Mouse (Mus musculus): ENCODE measurements around the gene BC005624.
"Not testable (repeated sequence)": the region's sequence is repeated elsewhere in the genome, so short reads cannot be mapped to it uniquely, and the experiment has no call there.

The BC005624 gene

DNA sequence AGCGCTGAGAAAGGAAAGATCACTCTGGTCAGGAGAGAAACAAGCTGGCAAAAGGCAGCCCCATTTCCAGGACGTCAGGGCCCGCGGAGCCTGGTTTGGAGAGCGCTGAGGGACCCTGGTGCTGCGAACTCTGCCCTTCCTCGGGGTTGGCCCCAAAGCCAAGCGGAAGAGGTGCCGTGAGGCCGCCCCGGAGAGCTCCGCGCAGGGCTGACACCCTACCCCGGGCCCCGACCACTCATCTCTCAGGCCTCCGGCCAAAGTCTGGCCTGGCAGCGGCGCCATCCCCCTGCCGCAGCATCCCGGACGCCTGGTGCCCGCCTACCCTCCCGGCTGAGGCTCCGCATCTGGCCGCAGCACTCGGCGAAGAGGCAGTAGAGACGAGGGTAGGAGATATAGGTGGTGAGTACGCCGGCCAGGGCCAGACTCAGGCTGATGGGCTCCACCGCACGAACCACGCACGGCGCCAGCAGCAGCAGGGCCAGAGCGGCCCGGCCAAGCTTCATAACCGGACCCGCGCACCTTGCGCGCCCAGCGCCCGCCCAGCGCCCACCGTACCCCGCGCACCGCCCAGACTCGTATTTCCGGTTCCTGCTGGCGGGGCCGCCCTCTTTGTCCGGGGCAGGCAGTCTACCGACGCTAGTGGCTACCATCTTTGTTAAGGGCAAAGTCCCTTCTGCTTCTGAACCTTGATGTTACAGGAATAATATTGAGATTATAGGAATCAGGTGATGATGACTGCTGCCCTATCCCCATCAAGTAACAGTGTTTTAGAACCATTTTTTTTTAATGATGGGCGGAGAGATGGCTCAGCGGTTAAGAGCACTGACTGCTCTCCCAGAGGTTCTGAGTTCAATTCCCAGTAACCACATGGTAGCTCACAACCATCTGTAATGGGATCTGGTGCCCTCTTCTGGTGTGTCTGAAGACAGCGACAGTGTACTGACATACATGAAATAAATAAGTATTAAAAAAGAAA is 14.4 kb downstream of the BC005624 start, which contains the start of gene Tor1a:
Gene Tor1a, minus strand, starts transcription at position 582 of the 976 bp plus-strand sequence.
- DNase-seq, result peak; percentile 89 to 91

DNA sequence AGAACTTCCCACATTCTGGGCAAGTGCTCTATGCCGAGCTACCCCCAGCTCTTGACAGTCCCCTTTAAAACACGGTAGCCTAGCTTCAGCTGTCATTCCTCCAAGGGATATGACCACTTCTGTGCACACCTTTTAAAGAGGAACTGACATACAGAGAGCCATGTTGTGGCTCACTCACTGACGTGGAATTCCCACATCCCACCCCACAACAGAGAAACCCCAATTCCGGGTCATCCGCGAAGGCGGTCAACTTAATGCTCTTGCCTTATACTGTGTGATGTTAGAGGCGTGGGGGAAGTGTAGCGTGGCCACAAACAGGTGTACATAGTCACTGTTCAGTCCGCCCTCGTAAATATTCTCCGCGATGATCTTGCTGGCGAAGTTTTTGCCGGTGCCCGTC is 15.2 kb downstream of the BC005624 start:
- DNase-seq, result no peak

DNA sequence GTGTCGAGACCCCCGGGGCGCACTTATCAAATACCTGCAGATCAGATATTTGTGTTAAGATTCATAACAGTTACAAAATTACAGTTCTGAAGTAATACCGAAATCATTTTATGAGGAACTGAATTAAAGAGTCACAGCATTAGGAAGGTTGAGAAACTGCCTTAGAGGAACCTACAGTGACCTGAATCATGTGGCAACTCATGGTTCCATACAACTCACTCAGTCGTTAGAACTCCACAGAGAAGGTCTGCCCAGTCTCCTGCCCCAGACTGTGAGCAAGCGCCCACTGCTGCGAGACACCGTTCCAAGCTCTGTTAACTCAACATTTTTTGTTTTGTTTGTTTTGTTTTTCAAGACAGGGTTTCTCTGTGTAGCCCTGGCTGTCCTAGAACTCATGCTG is 16.4 kb downstream of the BC005624 start:
- DNase-seq, result no peak

DNA sequence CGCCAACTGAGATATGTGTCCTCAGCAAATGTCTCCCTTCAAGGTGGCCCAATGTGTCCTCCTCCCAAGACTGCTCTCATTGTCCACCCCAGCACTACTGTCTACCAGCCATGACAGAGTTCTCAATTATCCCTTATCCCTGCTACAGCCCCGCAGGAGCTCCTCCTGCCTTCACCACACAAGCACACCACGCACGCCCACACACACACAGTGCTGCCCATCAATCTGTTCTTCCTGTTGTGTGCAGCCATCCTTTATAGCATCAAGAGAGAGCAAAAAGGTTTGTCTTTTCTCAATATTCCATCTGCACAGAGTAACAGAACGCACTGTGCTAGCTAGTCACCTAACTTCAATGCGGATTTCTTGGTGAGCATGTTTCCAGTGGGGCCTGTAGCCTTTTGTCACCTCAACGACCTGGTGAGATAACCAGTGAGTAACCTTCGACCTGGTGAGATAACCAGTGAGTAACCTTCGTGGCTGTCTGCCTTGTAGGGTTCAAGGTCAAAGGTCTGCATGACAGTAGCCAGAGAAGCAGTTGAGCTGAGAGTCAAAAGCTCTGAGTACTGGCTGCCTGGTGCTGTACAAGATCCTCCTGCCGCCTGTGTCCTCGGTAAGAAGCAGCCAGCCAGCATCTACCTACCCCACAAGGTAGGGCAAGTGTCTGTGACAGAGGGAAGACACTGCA is 19.3 kb downstream of the BC005624 start:
- no peak for DNase-seq

DNA sequence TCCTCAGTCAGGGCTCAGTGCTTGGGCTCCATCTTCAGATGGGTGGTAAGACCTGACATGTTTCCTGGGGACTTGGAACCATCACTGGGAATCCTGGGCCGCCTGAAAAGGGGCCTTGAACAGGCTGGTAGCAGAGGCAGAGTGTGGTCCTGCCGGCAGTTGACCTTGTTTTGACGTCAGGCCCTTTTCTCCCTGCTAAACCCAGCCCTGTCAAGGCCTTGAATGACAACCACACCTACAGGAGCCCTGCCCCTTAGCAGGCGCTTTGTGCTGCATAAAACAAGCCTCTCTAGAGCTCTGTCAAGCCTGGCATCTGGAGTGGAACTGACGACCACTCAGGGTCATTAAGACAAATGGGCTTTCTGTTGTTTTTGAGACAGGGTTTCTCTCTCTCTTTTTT is 22.1 kb downstream of the BC005624 start:
- DNase-seq, result no peak

DNA sequence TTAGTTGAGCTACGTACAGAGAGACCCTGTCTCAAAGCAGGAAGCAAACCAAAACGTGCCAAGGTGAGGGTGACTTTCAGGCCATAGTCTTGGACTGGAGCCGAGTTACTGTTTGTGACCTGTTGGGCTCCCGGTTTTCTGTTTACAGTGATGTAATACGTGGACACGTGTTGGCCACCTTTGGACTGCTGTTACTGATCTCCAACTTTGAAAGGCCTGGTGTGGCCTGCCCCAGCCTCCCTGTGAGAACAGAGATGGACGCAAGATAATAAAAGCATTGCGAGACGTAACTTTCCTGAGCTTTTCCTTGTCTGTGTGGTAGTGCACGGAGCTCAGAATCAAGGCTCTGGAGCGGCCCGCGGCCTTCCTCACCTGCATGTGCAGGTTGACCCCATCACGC is 23.3 kb downstream of the BC005624 start:
- no peak for DNase-seq

DNA sequence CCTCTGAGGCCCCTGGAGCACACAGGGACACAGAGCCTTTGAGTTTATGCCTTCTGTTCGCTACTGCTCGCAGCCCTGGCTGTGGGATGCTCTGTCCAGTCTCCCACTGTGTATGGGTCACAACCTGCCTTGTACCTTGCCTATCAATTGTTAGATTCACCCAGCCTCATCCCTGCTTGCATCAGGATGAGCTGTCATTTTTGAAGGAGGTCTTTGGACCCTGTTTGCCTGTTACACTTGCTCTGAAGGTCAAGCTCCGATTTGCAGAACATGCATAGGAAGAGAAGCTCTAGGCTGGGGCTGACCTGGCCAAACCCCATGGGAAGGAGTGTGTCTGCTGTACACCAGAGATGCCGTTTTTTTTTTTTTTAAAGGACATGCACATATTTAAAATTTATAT is 24.5 kb downstream of the BC005624 start:
- DNase-seq, result no peak

DNA sequence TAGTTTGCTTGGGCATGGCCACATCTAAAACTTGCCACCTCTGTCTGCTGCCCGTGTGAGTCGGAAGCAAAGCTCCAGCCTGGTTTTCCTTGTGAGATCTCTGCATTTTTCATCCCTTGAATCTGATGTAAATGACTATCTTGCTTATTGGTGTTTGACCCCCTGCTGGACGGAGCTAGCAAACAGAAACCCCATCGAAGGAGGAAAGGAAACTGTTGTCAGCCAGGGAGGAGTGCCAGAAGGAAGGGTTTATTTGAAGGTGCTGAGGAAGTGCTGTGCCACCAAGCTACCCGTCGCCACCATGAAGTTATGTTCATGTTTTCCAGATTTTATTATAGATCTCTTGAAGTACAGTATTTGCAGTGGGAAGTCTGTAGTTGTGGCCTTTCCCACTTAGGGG is 27.2 kb downstream of the BC005624 start:
- no peak for DNase-seq

DNA sequence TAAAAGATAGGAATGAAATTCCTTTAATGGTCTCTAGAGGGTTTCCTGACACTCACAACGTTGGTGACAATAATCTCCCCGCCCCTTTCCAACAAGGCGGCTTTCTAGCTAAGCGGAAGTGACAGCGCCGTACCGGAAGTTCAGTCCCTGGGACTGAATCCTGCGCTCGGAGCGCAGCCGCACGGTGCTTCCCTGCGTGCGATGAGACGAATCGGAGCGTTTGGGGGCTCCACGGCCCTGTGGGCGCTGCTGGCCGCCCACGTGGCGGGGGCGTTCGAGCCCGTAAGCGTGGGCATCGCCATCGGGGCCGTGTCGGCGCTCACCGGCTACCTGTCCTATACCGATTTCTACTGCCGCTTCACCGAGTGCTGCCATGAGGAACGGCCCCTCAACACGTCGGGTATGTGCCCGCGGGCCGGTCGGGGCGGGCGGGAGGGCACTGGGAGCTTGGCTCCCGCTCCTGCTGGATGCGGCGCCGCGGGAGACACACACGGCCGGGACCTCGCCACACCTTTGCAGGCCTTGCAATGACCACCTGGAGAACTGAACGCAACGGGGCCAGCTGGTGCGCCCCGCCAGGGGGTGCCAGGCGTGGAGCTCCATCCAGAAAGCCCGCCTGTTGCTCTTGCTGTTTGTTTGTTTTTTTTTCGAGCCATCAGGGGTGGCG is 29.0 kb downstream of the BC005624 start, which contains the start of gene Tor1b:
Gene Tor1b, plus strand, starts transcription at position 136 of the 667 bp plus-strand sequence.
- peak; percentile 88 to 91 for DNase-seq

DNA sequence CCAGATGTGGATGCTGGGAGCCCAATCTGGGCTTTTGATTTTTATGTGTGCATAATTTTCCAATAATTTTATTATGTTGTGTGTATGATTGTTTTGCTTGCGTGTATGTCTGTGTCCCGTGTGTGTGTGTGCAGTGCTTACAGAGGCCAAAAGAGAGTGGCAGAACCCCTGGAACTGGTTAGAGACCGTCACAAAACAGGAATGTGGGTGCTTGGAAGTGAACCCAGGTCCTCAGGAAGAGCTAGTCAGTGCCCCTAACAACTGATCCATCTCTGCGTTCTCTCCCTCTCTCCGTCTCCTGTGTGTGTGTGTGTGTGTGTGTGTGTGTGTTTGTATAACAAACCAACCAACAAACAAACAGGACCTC is 29.6 kb downstream of the BC005624 start:
- no peak for DNase-seq

DNA sequence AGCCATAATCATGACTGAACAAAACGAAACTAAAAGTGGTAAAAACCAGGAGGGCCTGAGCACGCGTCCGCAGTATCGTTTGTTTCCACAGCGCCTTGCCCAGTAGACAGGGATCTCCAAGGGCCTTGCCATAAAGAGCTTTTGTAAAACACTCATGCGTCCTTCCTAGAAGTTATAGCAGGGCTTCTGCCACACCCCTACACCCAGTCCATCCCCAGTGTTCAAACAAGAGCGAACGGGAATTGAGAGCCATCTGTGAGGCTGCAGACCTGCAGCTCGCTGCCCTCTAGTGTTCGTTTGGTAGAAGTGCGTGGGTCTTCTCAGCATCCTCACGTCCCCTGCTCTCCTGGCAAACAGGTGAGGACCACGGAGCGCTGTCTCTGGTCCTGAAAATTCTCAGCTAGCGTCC is 39.4 kb downstream of the BC005624 start:
- peak; percentile 73 to 79 for DNase-seq

DNA sequence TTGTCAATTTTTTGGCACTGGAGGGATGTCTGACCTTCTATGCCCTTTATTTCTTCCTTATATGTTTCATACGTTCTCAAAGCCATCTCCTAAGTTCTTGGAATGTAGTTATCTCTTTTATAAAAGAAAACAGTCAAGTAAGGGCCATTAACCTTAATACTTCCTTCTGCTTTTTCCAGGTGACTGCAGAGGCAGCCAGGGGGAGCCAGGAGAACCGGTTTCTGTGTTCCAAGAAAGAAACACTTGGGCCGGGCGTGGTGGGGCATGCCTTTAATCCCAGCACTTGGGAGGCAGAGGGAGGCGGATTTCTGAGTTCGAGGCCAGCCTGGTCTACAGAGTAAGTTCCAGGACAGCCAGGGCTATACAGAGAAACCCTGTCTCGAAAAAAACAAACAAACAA is 39.9 kb downstream of the BC005624 start:
- DNase-seq, result peak in 1 of 2 experiments; percentile 41

DNA sequence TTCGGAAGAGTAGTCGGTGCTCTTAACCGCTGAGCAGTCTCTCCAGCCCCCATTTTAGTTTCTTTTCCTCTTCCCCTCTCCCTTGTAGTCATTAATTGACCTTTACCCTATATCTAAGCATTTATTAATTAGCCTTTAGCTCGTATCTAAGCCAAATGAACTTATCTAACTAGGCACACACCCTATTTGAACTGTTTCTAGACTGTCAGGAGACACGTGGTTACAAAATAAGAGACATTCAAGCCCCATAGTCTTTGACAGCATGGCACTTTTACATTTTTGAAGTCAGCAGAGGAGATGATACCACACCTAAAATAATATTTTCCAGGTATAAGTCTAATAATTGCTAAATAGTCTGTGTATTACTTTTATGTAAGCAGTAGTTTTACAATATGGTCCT is 40.4 kb downstream of the BC005624 start:
- DNase-seq, result no peak

DNA sequence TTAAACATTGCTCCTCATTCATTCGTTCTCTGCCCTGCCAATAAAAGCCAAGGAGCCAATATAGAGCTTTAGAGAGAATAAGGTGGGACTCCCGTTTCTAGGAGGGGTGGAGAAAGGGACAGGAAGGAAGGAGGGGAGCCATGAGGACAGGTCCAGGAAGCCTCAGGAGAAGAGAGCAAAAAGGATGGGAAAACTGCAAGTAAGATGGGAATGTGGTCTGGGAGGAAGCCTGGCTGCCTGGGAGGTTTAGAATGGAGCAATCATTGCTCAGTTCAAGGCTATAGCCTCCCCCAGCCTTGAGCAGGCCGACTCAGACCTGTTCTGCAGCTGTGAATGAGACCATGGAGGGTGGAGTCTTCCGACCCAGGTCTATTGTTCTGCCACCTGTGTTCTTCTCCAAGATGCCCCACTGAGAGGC is 43.4 kb downstream of the BC005624 start:
- no peak for DNase-seq

DNA sequence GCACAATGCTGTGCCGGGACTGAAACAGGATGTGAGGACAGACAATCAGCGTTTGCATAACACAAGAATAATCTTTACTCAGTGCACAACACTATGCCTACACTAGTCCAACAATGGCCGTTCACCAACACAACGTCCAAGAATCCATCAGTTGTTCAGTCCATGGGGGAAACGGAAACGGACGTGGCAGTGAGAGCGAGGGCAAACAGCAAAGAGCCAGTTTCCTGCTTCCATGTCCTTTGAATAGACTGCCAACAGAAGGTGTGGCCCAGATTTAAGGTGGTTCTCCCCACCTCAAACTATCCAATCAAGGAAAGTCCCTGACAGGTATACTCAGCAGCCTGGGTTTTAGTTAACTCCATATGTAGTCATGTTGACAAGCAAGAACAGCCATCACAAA is 44.3 kb downstream of the BC005624 start:
- DNase-seq, result peak in 1 of 2 experiments; percentile 21

DNA sequence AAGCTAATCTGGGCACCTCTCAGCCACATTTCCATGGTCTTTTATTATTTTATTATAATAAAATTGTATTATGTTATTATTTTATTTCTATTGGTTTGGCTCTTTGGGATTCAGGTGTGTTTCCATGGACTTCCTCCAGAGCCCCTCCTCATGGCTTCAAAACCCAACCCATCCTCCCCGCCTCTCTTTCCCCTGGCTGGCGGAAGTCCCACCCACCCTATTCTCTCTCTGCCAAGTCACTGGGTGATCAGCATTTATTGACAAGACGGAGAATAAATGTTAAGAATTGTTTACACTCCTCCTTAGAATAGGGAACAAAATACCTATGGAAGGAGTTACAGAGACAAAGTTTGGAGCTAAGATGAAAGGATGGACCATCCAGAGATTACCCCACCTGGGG is 45.2 kb downstream of the BC005624 start:
- no peak for DNase-seq

DNA sequence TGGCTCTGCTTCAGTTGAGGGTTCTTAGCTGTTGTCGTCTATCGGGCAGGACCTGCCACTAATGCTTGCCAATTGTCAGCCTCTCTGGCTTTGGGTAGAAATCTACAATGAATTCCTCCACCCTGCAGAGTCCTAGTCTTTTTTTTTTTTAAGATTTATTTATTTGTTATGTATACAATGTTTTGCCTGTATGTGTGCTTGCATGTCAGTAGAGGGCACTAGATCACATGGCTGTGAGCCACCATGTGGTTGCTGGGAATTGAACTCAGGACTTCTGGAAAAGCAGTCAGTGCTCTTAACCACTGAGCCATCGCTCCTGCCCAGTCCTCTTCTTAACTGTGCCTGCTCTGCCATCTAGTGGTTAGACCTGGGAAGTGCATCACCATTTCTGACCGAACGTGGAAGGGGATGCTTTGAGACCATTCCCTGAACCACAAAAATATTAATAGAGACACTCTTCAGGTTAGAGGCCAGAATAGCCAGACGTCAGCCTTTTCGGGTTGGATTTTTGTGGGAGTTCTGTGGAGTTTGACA is 48.0 kb downstream of the BC005624 start:
- peak; percentile 73 to 77 for DNase-seq

DNA sequence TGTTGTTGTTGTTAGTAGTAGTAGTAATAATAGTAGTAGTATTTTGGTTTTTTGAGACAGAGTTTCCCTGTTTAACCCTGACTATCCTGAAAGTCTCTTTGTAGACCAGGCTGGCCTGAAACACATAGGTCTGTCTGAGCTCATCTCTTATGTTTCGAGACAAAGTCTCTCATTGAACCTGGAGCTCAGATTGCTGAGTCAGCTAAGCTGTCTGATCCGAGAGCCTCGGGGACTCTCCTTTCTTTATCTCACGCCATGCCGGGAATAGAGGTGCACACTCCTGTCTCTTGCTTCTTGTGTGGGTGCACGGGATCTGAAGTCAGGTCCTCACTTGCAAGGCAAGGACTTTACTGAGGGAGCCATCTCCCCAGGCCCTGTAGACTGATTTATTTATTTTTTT is 49.0 kb downstream of the BC005624 start:
- no peak for DNase-seq

DNA sequence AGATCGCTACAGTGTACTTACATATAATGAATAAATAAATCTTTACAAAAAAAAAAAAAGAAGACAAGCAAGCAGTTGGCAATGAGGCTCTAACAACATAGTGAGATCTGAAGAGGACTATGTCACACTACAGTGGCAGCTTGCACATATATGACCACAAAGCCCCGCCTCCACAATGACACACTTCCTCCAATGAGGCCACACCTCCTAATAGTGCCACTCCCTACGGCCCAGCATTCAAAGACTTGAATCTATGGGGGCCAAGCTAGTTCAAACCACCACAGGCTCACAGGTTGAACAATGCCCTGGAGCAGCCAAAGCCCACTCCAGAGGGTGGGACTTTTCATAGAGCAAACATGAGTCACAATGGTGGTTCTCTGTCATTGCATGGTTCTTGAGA is 50.1 kb downstream of the BC005624 start:
- DNase-seq, result no peak

DNA sequence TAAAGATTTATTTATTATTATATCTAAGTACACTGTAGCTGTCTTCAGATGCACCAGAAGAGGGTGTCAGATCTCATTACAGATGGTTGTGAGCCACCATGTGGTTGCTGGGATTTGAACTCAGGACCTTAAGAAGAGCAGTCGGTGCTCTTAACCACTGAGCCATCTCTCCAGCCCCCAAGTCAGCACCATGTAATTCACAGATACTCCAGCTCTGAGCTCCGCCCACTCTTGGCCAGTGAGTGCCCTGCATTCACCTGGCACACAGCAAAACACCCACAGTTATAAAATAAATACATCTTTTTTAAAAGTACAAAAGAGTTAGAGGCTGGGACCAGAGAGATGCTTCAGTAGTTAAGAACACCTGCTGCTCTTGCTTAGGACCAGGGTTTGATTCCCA is 51.2 kb downstream of the BC005624 start:
- not testable (repeated sequence) for DNase-seq

DNA sequence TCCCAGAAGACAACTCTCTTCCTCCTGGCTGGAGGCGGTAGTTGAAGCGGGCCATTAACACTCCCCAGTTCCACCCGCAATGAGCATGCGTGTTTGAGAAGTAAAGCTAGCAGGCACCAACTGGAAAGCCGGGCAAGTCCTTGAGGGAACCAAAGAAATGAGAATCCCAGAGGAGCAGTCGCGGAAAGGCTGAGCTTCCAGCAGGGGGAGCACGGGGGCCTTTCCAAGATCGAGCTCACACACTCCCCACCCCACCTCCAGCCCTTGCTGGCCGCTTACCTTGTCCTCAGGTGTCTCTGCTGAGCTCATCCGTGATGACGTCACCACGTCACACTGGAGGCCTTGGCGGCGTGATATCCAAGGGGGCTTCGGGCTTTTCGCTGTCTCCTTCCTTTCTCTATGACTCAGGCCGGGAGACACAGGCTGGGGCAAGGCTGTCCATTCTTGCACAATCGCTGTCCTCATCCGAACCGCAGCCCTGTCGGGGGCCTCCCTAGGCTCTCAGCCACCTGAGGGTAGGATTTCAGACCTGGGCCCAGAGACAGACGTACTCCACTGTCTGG is 52.4 kb downstream of the BC005624 start, which contains the start of gene Ptges:
Gene Ptges, minus strand, starts transcription at position 381 of the 563 bp plus-strand sequence.
- DNase-seq, result peak; percentile 75 to 81

DNA sequence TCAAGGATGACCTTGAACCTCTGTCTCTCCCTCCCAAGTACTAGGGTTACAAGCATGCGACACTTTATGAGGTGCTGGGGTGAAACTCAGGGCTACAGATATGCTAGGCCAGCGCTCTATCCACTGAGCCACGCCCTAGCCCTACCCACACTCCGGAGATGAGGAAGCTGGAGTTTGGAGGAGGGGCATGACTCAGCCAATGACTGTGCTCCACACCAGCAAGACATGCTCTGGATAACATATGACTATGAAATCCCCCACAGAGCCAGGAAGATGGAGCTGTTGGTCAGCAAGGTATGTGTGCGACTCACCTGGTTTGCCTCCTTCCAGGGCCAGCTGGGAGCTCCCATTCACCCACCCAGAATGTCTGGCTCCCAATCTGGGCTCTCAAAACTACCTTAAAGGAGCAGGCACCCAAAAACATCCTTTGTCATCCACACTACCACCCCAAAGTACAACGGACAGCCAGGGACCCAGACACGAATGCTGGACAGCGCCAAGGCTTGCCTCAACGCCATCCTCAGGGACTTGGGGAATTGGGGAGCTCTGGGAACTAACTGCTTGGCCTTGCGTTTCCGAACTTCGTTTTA is 53.0 kb downstream of the BC005624 start:
- peak; percentile 79 to 80 for DNase-seq

All from lung, adult 18-20 months (tissue).